Mouse (Mus musculus) liver, adult 2 months (tissue): ENCODE results near the gene Nfasc.

Experiments
- CTCF ChIP-seq: fragments of 200-500 bp; IDR thresholded peaks from 2 replicates; pipeline ENCODE4 v1.5.1; 2011; ENCODE audit warnings: low read depth, low read length, control low read depth
- POLR2A ChIP-seq: fragments of 200-500 bp; IDR thresholded peaks from 2 replicates; pipeline ENCODE4 v1.6.1; 2011; ENCODE audit warnings: low read length, control low read depth; ENCODE audit not compliant: insufficient read depth; ENCODE audit errors: extremely low read depth

GRCm38 (mm10) chr1:132715044-132715443, 26.6 kb downstream of the Nfasc start:
- TF ChIP-seq POLR2A (no peak), CTCF (no peak)
